Mouse (Mus musculus): Measurements from ENCODE around the gene Pax5.

DNA sequence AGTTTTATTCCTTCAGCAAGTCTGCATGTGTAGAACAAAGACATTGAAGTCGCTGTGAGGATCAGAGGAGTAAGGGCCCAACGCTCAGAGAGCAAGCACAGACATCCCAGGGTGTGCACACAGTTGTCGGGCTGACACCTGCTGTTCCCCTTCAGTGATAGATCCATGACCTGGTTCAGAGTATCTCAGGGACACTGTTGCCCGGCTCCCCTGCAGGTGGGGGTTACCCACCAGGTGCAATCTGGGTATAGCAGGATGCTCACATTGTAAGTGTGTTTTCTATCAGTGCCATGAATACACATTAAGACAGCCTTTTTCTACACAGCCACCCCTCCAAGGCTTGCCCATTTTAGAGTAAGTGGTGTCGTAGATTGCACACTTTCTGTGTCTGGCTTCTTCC, 212.1 kb downstream of the Pax5 start:
- TF ChIP-seq POLR2A (IDR thresholded peaks at IDR 0.05; ENCODE audit: borderline replicate concordance, low read depth, low read length) (no peak), CTCF (IDR thresholded peaks at IDR 0.05; ENCODE audit: low read depth, low read length) (no peak)
